Mouse (Mus musculus): ENCODE data around the gene Rexo4.

DNA sequence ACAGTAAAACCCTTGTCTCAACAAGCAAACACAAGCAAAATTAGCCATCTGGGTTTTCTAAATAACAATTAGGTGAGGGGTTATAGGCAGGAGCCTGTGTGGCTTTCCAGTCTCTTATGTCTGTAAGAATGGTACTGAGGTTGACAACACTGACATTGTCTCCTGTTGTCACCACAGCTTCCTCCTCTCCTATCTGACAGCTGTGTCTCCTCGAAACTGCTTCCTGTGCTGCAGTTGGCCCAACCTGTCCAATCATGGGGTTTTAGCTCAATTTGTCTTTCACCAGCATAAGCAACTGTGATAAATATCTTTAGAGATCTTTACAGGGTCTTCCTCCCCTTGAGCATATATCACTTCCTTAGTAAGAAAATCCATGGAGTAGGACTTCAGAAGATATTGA is 27.8 kb downstream of the Rexo4 start:
- TF ChIP-seq CTCF (IDR thresholded peaks at IDR 0.05) (no peak), EP300 (IDR thresholded peaks at IDR 0.05) (no peak)

Measured in lung, postnatal 0 days (tissue).